Mouse (Mus musculus): ENCODE data around the gene Nckap5l. TPM values are rescaled to one million over a fixed set of nuclear protein-coding genes. Genes with fewer than 3 reads are reported as not detected.
"Not testable (repeated sequence)": the region's sequence is repeated elsewhere in the genome, so short reads cannot be mapped to it uniquely, and the experiment has no call there.

The Nckap5l gene
- polyA plus RNA-seq, 1 experiment, result 6.1 TPM

DNA sequence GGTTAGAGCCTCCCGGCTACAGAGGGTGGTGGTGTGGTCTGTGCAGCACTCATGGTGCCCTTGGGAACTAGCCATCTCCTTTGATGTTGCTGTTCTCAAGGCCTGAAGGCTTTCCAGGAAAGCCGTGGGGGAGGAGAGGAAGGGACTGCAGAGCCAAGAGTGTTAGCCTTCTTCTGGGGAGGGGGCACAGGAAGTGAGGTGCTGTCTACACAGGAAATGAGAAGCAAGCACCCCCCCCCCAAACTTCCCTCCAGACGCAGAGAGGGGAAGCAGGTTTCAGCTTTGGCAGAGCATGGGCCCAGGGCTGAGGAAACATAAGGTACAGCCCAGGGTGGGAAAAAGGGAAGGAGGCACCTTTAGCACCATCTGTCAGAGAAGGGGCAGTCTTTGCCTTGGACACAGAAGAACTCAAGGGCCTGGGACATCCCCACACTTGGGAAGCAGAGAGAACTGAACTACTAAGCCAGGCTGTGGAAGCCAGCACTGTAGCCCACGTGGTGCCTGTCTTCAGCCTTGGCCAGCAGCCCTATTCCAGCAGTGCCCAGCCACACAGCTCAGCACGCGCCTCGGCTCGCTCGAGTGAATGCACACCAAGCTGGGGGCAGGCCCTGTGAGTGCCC lies 8.3 kb downstream of the Nckap5l start:
- Histone ChIP-seq H3K4me1 (ENCODE audit: control insufficient read depth, insufficient read depth, low read length) (no peaks in the 10 kb centered on the region), H3K36me3 (ENCODE audit: control insufficient read depth, insufficient read depth, low read length, poor library complexity, severe bottlenecking) (no peaks in the 10 kb centered on the region), H3K9me3 (replicated peaks; ENCODE audit: control insufficient read depth, insufficient read depth, low read length, poor library complexity, severe bottlenecking) (no peaks in the 10 kb centered on the region), H3K27ac (ENCODE audit: insufficient read depth, low read length) (no peak overlapping the region), H3K27me3 (ENCODE audit: control insufficient read depth, insufficient read depth, low read length, poor library complexity, severe bottlenecking) (no peaks in the 10 kb centered on the region), H3K4me3 (ENCODE audit: low read depth, low read length) (no peak overlapping the region), H3K9ac (ENCODE audit: low read depth, poor library complexity, severe bottlenecking) (no peak overlapping the region)
- TF ChIP-seq POLR2A (IDR thresholded peaks at IDR 0.05; ENCODE audit: insufficient read depth, low read length) (no peak), EP300 (IDR thresholded peaks at IDR 0.05; ENCODE audit: insufficient read depth, low read depth, low read length) (no peak), CTCF (IDR thresholded peaks at IDR 0.05; ENCODE audit: low read depth, low read length) (no peak)

- H3K27me3 ChIP-seq (ENCODE audit: control insufficient read depth, insufficient read depth, low read length, poor library complexity, severe bottlenecking); H3K27ac ChIP-seq (ENCODE audit: insufficient read depth, low read length); H3K4me1 ChIP-seq (ENCODE audit: control insufficient read depth, insufficient read depth, low read length); H3K9me3 ChIP-seq (replicated peaks; ENCODE audit: control insufficient read depth, insufficient read depth, low read length, poor library complexity, severe bottlenecking); H3K36me3 ChIP-seq (ENCODE audit: control insufficient read depth, insufficient read depth, low read length, poor library complexity, severe bottlenecking); H3K9ac ChIP-seq (ENCODE audit: low read depth, poor library complexity, severe bottlenecking); H3K4me3 ChIP-seq (ENCODE audit: low read depth, low read length): not testable (repeated sequence)
Measured at GRCm38 (mm10) chr15:99446136-99446535, 11.4 kb downstream of the Nckap5l start.

- H3K36me3 ChIP-seq (ENCODE audit: control insufficient read depth, insufficient read depth, low read length, poor library complexity, severe bottlenecking), result no peaks in the 10 kb centered on the region
- H3K9me3 ChIP-seq (replicated peaks; ENCODE audit: control insufficient read depth, insufficient read depth, low read length, poor library complexity, severe bottlenecking), result no peaks in the 10 kb centered on the region
- H3K9ac ChIP-seq (ENCODE audit: low read depth, poor library complexity, severe bottlenecking), result no peak overlapping the region
- no peaks in the 10 kb centered on the region for H3K27me3 ChIP-seq (ENCODE audit: control insufficient read depth, insufficient read depth, low read length, poor library complexity, severe bottlenecking)
- TF ChIP-seq EP300 (IDR thresholded peaks at IDR 0.05; ENCODE audit: insufficient read depth, low read depth, low read length) (no peak), CTCF (IDR thresholded peaks at IDR 0.05; ENCODE audit: low read depth, low read length) (no peak), POLR2A (IDR thresholded peaks at IDR 0.05; ENCODE audit: insufficient read depth, low read length) (no peak)
- no peak overlapping the region for H3K4me3 ChIP-seq (ENCODE audit: low read depth, low read length)
- H3K27ac ChIP-seq (ENCODE audit: insufficient read depth, low read length), result no peak overlapping the region
- no peaks in the 10 kb centered on the region for H3K4me1 ChIP-seq (ENCODE audit: control insufficient read depth, insufficient read depth, low read length)
Measured at GRCm38 (mm10) chr15:99445567-99445966, 12.0 kb downstream of the Nckap5l start.

GRCm38 (mm10) chr15:99442358-99442757 lies 15.2 kb downstream of the Nckap5l start:
- H3K4me3 ChIP-seq (ENCODE audit: low read depth, low read length), result no peak overlapping the region
- no peak for TF ChIP-seq POLR2A (IDR thresholded peaks at IDR 0.05; ENCODE audit: insufficient read depth, low read length)
- no peak for TF ChIP-seq EP300 (IDR thresholded peaks at IDR 0.05; ENCODE audit: insufficient read depth, low read depth, low read length)
- TF ChIP-seq CTCF (IDR thresholded peaks at IDR 0.05; ENCODE audit: low read depth, low read length), result no peak
- no peak overlapping the region for H3K9ac ChIP-seq (ENCODE audit: low read depth, poor library complexity, severe bottlenecking)
- H3K4me1 ChIP-seq (ENCODE audit: control insufficient read depth, insufficient read depth, low read length), result no peaks in the 10 kb centered on the region
- no peak overlapping the region for H3K27ac ChIP-seq (ENCODE audit: insufficient read depth, low read length)
- H3K36me3 ChIP-seq (ENCODE audit: control insufficient read depth, insufficient read depth, low read length, poor library complexity, severe bottlenecking), result no peaks in the 10 kb centered on the region
- no peaks in the 10 kb centered on the region for H3K9me3 ChIP-seq (replicated peaks; ENCODE audit: control insufficient read depth, insufficient read depth, low read length, poor library complexity, severe bottlenecking)
- no peaks in the 10 kb centered on the region for H3K27me3 ChIP-seq (ENCODE audit: control insufficient read depth, insufficient read depth, low read length, poor library complexity, severe bottlenecking)

- H3K27me3 ChIP-seq (ENCODE audit: control insufficient read depth, insufficient read depth, low read length, poor library complexity, severe bottlenecking), result no peaks in the 10 kb centered on the region
- H3K9me3 ChIP-seq (replicated peaks; ENCODE audit: control insufficient read depth, insufficient read depth, low read length, poor library complexity, severe bottlenecking), result no peaks in the 10 kb centered on the region
- no peak overlapping the region for H3K9ac ChIP-seq (ENCODE audit: low read depth, poor library complexity, severe bottlenecking)
- no peak overlapping the region for H3K27ac ChIP-seq (ENCODE audit: insufficient read depth, low read length)
- no peaks in the 10 kb centered on the region for H3K4me1 ChIP-seq (ENCODE audit: control insufficient read depth, insufficient read depth, low read length)
- H3K36me3 ChIP-seq (ENCODE audit: control insufficient read depth, insufficient read depth, low read length, poor library complexity, severe bottlenecking), result no peaks in the 10 kb centered on the region
- no peak overlapping the region for H3K4me3 ChIP-seq (ENCODE audit: low read depth, low read length)
- TF ChIP-seq CTCF (IDR thresholded peaks at IDR 0.05; ENCODE audit: low read depth, low read length), result no peak
- TF ChIP-seq POLR2A (IDR thresholded peaks at IDR 0.05; ENCODE audit: insufficient read depth, low read length), result no peak
- TF ChIP-seq EP300 (IDR thresholded peaks at IDR 0.05; ENCODE audit: insufficient read depth, low read depth, low read length), result no peak
Measured at GRCm38 (mm10) chr15:99440816-99441457, 16.6 kb downstream of the Nckap5l start.

DNA sequence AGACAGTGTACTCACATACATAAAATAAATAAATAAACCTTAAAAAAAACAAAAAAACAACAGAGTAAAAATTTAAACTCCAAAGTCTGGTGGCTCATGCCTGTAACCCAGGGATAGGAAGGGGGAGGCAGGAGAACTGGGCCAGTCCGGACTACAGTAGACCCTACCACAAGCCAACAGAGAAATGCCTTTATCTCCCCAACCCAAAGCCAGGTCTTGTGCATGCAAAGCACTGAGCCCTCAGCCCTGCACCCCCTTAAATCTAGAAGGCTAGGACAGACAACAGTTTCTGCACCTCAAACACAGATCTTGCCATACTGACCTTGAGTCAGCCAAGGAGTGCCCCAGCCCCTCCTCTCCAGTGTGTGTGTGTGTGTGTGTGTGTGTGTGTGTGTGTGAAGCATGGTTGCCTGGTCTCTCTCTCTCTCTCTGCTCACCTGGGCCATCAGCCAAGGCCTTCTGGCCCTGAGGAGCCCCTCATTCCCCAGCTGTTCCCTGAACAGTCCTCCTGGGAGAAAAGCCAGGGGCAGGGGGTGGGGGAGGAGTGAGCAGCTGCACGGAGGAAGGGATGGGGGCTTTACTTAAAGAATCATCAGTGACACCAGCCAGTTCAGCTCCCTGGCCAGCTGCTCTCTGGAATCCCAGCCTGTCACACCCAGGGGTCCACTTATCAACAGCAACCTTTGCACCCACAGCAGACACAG lies 17.3 kb downstream of the Nckap5l start:
- H3K9ac ChIP-seq (ENCODE audit: low read depth, poor library complexity, severe bottlenecking), result no peak overlapping the region
- no peaks in the 10 kb centered on the region for H3K36me3 ChIP-seq (ENCODE audit: control insufficient read depth, insufficient read depth, low read length, poor library complexity, severe bottlenecking)

More for the DNA sequence above, 17.3 kb downstream of the Nckap5l start:
- H3K4me1 ChIP-seq (ENCODE audit: control insufficient read depth, insufficient read depth, low read length), result no peaks in the 10 kb centered on the region
- H3K4me3 ChIP-seq (ENCODE audit: low read depth, low read length), result no peak overlapping the region
- H3K9me3 ChIP-seq (replicated peaks; ENCODE audit: control insufficient read depth, insufficient read depth, low read length, poor library complexity, severe bottlenecking), result no peaks in the 10 kb centered on the region
- no peaks in the 10 kb centered on the region for H3K27me3 ChIP-seq (ENCODE audit: control insufficient read depth, insufficient read depth, low read length, poor library complexity, severe bottlenecking)
- TF ChIP-seq EP300 (IDR thresholded peaks at IDR 0.05; ENCODE audit: insufficient read depth, low read depth, low read length) (no peak), POLR2A (IDR thresholded peaks at IDR 0.05; ENCODE audit: insufficient read depth, low read length) (no peak), CTCF (IDR thresholded peaks at IDR 0.05; ENCODE audit: low read depth, low read length) (no peak)
- no peak overlapping the region for H3K27ac ChIP-seq (ENCODE audit: insufficient read depth, low read length)

All from ES-Bruce4 (cell line).